Mouse (Mus musculus) layer of hippocampus, postnatal 25 days (tissue): ENCODE measurements at regions not wholly inside any gene's neighbourhood (a gene's known extent, or its start where the extent isn't known, plus 50 kb on each side); places are given as distances from the start of the nearest gene placed in this dataset.

Experiments
- DNase-seq, 2 experiments: peaks; one replicate each; pipeline ENCODE4 v3.0.0; 2022; ENCODE audit warnings: mixed read lengths in 2 of 2, low spot score in 1 of 2; ENCODE audit errors: extremely low spot score in 1 of 2

GRCm38 (mm10) chr9:94016747-94017487 lies 521.0 kb downstream of the 1190002N15Rik start:
- no peak for DNase-seq

GRCm38 (mm10) chr9:93992216-93992615 lies 545.7 kb downstream of the 1190002N15Rik start:
- no peak for DNase-seq

- no peak for DNase-seq
Measured at GRCm38 (mm10) chr9:93991141-93991540, 546.7 kb downstream of the 1190002N15Rik start.

GRCm38 (mm10) chr9:93981136-93981535 lies 556.7 kb downstream of the 1190002N15Rik start:
- no peak for DNase-seq

- DNase-seq: no peak
Measured at GRCm38 (mm10) chr9:93969691-93970284, 568.1 kb downstream of the 1190002N15Rik start.

GRCm38 (mm10) chr9:93969118-93969517 lies 568.8 kb downstream of the 1190002N15Rik start:
- DNase-seq: no peak

- DNase-seq: no peak
Measured at GRCm38 (mm10) chr9:93955235-93956040, 582.4 kb downstream of the 1190002N15Rik start.

- DNase-seq: no peak
Measured at GRCm38 (mm10) chr9:93948671-93949070, 589.2 kb downstream of the 1190002N15Rik start.

- DNase-seq: no peak
Measured at GRCm38 (mm10) chr9:93947053-93947452, 590.8 kb downstream of the 1190002N15Rik start.

- no peak for DNase-seq
Measured at GRCm38 (mm10) chr9:93940193-93940592, 597.7 kb downstream of the 1190002N15Rik start.

GRCm38 (mm10) chr9:93930684-93931083 lies 607.2 kb downstream of the 1190002N15Rik start:
- DNase-seq: no peak

- DNase-seq: no peak
Measured at GRCm38 (mm10) chr9:93889256-93889655, 648.6 kb downstream of the 1190002N15Rik start.

GRCm38 (mm10) chr9:93880112-93880511 lies 657.8 kb downstream of the 1190002N15Rik start:
- DNase-seq: no peak

GRCm38 (mm10) chr9:93879572-93879971 lies 658.3 kb downstream of the 1190002N15Rik start:
- DNase-seq: no peak

- DNase-seq: no peak
Measured at GRCm38 (mm10) chr9:93870778-93871177, 667.1 kb downstream of the 1190002N15Rik start.

- no peak for DNase-seq
Measured at GRCm38 (mm10) chr9:93857937-93858336, 679.9 kb downstream of the 1190002N15Rik start.

GRCm38 (mm10) chr9:93846411-93846810 lies 691.5 kb downstream of the 1190002N15Rik start:
- no peak for DNase-seq

- DNase-seq: no peak
Measured at GRCm38 (mm10) chr9:93843869-93844268, 694.0 kb downstream of the 1190002N15Rik start.
